Mouse (Mus musculus) ovary, postnatal 14 days (tissue): ENCODE results near the gene Trim71.

Source experiments
- DNase-seq: peaks from one replicate; pipeline ENCODE4 v3.0.0; 2022; ENCODE audit warnings: low spot score

The Trim71 gene

GRCm38 (mm10) chr9:114557086-114557485, 7.1 kb downstream of the Trim71 start:
- DNase-seq, result no peak

GRCm38 (mm10) chr9:114556276-114556855, 7.8 kb downstream of the Trim71 start:
- no peak for DNase-seq

GRCm38 (mm10) chr9:114554355-114554979, 9.7 kb downstream of the Trim71 start:
- DNase-seq, result no peak

- DNase-seq, result no peak
These were observed 10.3 kb downstream of the Trim71 start for GRCm38 (mm10) chr9:114553828-114554227.

- no peak for DNase-seq
These were observed 14.1 kb downstream of the Trim71 start for GRCm38 (mm10) chr9:114550033-114550432.

GRCm38 (mm10) chr9:114549117-114549516, 15.1 kb downstream of the Trim71 start:
- DNase-seq, result no peak

- no peak for DNase-seq
These were observed 15.7 kb downstream of the Trim71 start for GRCm38 (mm10) chr9:114548496-114548895.

- DNase-seq, result no peak
These were observed 16.5 kb downstream of the Trim71 start for GRCm38 (mm10) chr9:114547643-114548077.

GRCm38 (mm10) chr9:114546765-114547164, 17.4 kb downstream of the Trim71 start:
- DNase-seq, result no peak

- no peak for DNase-seq
These were observed 19.3 kb downstream of the Trim71 start for GRCm38 (mm10) chr9:114544754-114545393.

- DNase-seq, result no peak
These were observed 20.1 kb downstream of the Trim71 start for GRCm38 (mm10) chr9:114543882-114544753.

GRCm38 (mm10) chr9:114541279-114541741, 22.9 kb downstream of the Trim71 start:
- DNase-seq, result no peak

- DNase-seq, result no peak
These were observed 25.1 kb downstream of the Trim71 start for GRCm38 (mm10) chr9:114538996-114539563.

- no peak for DNase-seq
These were observed 27.5 kb downstream of the Trim71 start for GRCm38 (mm10) chr9:114536628-114537027.

GRCm38 (mm10) chr9:114534747-114535517, 29.2 kb downstream of the Trim71 start:
- DNase-seq, result no peak

- DNase-seq, result no peak
These were observed 30.3 kb downstream of the Trim71 start for GRCm38 (mm10) chr9:114533848-114534247.

GRCm38 (mm10) chr9:114531276-114531675, 32.9 kb downstream of the Trim71 start:
- no peak for DNase-seq

GRCm38 (mm10) chr9:114528680-114529048, 35.5 kb downstream of the Trim71 start:
- DNase-seq, result no peak

GRCm38 (mm10) chr9:114527992-114528679, 36.0 kb downstream of the Trim71 start:
- DNase-seq, result no peak

- DNase-seq, result no peak
These were observed 37.1 kb downstream of the Trim71 start for GRCm38 (mm10) chr9:114527085-114527484.

GRCm38 (mm10) chr9:114526581-114526980, 37.6 kb downstream of the Trim71 start:
- DNase-seq, result no peak
